Mouse (Mus musculus) liver, embryonic 12.5 days (tissue): Measurements from ENCODE around the gene Tmem86a. TPM values are rescaled to one million over a fixed set of nuclear protein-coding genes. Genes with fewer than 3 reads are reported as not detected.

ENCODE experiments used
- ATAC-seq: fragments of 200-750 bp; cut with Nextera tagmentation; 2 replicates; pipeline ENCODE4 v1.8.0; 2017; ENCODE audit warnings: moderate number of reproducible peaks, mild to moderate bottlenecking, moderate library complexity
- H3K27ac ChIP-seq: fragments of 300-500 bp; sonication (generic); 2 replicates; pipeline ENCODE4 v1.5.1; 2016; ENCODE audit warnings: mild to moderate bottlenecking
- H3K27me3 ChIP-seq: fragments of 300-500 bp; sonication (generic); replicated peaks from 2 replicates; pipeline ENCODE4 v1.6.1; 2016; ENCODE audit warnings: mild to moderate bottlenecking, moderate library complexity
- H3K36me3 ChIP-seq: fragments of 300-500 bp; sonication (generic); 2 replicates; pipeline ENCODE4 v1.6.1; 2016; ENCODE audit warnings: mild to moderate bottlenecking, moderate library complexity
- H3K4me1 ChIP-seq: fragments of 300-500 bp; sonication (generic); 2 replicates; pipeline ENCODE4 v1.6.1; 2016
- H3K4me2 ChIP-seq: fragments of 300-500 bp; sonication (generic); 2 replicates; pipeline ENCODE4 v1.6.1; 2016; ENCODE audit warnings: mild to moderate bottlenecking, moderate library complexity
- H3K4me3 ChIP-seq: fragments of 300-500 bp; sonication (generic); 2 replicates; pipeline ENCODE4 v1.5.1; 2016; ENCODE audit warnings: mild to moderate bottlenecking, moderate library complexity
- H3K9ac ChIP-seq: fragments of 300-500 bp; sonication (generic); 2 replicates; pipeline ENCODE4 v1.6.1; 2016; ENCODE audit warnings: mild to moderate bottlenecking, moderate library complexity
- H3K9me3 ChIP-seq: fragments of 300-500 bp; sonication (generic); replicated peaks from 2 replicates; pipeline ENCODE4 v1.6.1; 2016; ENCODE audit warnings: mild to moderate bottlenecking, moderate library complexity
- WGBS: fragments of 180-500 bp; shearing (Covaris S2); methylation state at CpG from one replicate; pipeline ENCODE4 v1.1.7; 2016; ENCODE audit not compliant: insufficient replicate concordance; 5-methylcytosine and 5-hydroxymethylcytosine counted together
- polyA plus RNA-seq: library from polyadenylated mRNA; unstranded; fragments of >200 nt; fragmentation: Nextera tagmentation; extraction: Ambion mirVana; gene quantifications from 2 replicates; pipeline ENCODE4 v1.2.1, GENCODE M21; 2016

Gene Tmem86a
- 20.2 and 20.3 TPM in 2 replicates for polyA plus RNA-seq

DNA sequence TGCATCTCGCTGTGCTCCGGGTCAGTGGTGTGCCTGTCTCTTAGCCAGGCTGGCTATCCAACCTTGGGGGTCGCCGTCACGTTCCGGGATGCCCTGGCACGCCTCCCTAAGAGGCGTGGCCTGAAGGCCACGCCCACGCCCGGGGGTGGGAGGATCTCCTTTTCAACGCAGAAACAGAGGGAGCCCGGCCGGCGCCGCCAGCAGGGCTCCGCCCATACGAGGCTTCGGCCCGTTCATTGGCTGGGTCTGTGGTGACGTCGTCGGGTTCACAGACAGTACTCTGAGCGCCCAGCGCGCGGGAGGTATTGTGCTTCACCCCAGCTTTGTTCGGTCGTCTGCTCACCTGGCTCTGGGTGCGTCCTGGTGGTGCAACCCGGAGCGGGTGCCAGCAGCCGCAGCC is at the start of gene Tmem86a:
Gene Tmem86a (plus strand): TSS at position 236 of the 400 bp plus-strand sequence.
- Histone ChIP-seq H3K4me1 (peaks cover 34% of the 10 kb centered on the region), H3K27ac (peak within 1 kb of the TSS; percentile 84), H3K9ac (peak within 1 kb of the TSS; percentile 72), H3K27me3 (peaks cover 44% of the 10 kb centered on the region), H3K9me3 (no peaks in the 10 kb centered on the region), H3K4me2 (peak within 1 kb of the TSS; percentile 99), H3K4me3 (peak within 1 kb of the TSS; percentile 72), H3K36me3 (peaks cover 17% of the 10 kb centered on the region)
- ATAC-seq: peak; percentile 95
- WGBS: 0% methylated on average over 33 of the region's 33 CpGs

DNA sequence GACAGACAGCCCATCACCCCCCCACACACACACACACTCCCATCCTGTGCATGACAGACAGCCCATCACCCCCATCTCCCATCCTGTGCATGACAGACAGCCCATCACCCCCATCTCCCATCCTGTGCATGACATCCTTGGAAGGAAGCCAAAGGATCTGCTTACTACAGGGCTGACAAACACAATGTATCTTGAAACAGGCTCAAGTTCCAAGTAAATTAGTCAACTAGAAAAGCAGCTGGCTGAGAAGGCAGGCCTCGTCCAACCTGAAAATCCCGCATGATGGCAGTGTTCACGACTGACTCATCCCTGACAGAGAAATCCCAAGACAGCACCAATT is 49.8 kb upstream of the Tmem86a start:
- peaks cover 42% of the 10 kb centered on the region for H3K36me3 ChIP-seq
- H3K4me2 ChIP-seq: no peak overlapping the region
- WGBS: 76% methylated on average over 3 of the region's 3 CpGs
- H3K4me3 ChIP-seq: no peak overlapping the region
- H3K27me3 ChIP-seq: no peaks in the 10 kb centered on the region
- H3K27ac ChIP-seq: no peak overlapping the region
- no peak for ATAC-seq
- 0 out of 2 replicates have a peak overlapping the region, but pooled peaks have one; percentile 8 for H3K9ac ChIP-seq
- H3K9me3 ChIP-seq: no peaks in the 10 kb centered on the region
- H3K4me1 ChIP-seq: peaks cover 99% of the 10 kb centered on the region

DNA sequence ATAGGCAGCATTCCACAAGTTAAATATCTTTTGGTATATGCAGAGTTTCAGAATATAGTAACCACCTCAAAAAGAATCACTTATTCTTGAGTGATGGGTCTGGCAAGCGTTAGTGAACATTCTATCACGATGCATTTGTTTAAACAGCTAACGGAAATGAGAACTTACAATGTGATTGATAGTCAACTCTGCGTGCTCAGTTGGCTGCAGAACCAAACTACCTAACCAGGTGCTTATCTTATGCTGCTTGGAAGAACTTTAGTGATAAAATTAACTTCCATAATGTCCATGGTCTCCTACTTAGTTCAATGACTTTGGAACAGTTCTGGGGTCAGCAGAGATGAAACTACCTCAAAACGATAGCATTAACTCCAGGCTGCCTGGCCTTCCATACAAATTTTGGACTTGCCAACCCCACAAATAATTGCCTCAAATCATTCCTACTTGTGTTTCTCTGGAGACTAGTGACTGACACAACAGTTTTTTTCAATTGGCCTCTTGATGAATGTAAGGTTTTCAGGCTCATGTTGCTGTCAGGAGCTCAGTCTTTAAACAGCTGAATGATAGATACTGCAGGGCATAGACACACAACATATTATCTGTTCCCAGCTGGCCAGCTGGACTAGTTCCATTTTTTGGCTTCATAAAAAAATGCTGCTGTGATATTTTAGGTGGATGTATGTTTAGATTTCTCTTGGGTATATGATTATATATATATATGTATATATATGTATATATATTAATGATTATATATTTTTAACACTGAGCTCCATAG is 49.1 kb upstream of the Tmem86a start:
- H3K27me3 ChIP-seq: no peaks in the 10 kb centered on the region
- peaks cover 35% of the 10 kb centered on the region for H3K36me3 ChIP-seq
- peak overlapping the region; percentile 20; the same call in 1 of the 2 replicates for H3K27ac ChIP-seq
- no peak for ATAC-seq
- peaks cover 95% of the 10 kb centered on the region for H3K4me1 ChIP-seq
- 29% methylated on average over 5 of the region's 5 CpGs for WGBS
- no peak overlapping the region; the same call in 1 of the 2 replicates for H3K4me2 ChIP-seq
- H3K9me3 ChIP-seq: no peaks in the 10 kb centered on the region
- no peak overlapping the region for H3K9ac ChIP-seq
- H3K4me3 ChIP-seq: no peak overlapping the region

DNA sequence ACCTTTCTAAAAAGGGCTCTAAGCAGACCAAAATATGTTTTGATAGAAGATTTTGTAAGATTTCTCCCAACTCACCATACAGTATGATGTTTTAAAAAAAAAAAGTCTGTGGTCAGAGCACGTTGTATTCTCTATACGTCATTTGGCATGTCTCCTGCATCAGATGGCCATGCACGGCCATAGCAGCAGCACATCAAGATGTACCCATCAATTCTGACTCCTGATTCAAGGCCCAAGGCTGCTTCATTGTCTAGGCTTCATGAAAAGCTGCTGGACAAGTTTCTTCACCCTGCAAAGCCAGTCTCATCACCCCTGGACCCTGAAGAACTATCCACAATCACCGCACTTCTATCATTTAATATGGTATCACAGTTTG is 48.5 kb upstream of the Tmem86a start:
- H3K36me3 ChIP-seq: peaks cover 29% of the 10 kb centered on the region
- no peak overlapping the region for H3K4me2 ChIP-seq
- no peak overlapping the region for H3K9ac ChIP-seq
- no peak for ATAC-seq
- H3K9me3 ChIP-seq: no peaks in the 10 kb centered on the region
- WGBS: 79% methylated on average over 4 of the region's 4 CpGs
- H3K27ac ChIP-seq: no peak overlapping the region
- peaks cover 95% of the 10 kb centered on the region for H3K4me1 ChIP-seq
- H3K4me3 ChIP-seq: no peak overlapping the region
- no peaks in the 10 kb centered on the region for H3K27me3 ChIP-seq

DNA sequence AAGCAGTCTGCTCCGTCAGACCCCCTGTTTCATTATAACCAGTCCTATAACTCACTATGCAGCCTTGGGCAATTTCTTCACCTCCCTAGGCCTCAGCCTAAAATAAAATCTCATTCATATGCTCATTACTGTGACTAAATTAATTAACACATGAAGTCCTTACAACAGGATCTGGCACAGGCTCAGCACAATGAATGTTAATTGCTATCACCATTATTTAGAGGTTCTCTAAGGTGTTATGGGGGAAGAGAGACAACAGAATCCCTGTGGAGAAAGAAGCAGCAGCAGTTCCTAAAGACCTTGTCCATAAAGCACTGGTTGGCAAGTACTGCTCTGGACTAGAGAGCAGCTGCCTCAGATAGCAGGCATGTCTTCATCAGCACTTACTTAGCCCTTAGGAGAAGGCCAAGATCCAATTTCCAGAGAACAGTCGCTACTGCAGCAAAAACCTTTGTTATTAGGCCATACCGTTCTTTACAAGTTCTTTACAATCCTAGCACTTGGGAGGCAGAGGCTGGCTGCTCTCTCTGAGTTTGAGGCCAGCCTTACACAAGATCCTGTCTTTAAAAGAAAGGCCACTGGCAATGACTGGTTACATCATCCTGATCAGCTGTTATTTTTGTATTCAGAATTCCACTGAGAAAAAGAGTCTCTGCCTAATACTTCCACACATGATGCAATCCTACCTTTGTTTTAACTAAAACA is 46.8 kb upstream of the Tmem86a start:
- no peak overlapping the region for H3K27ac ChIP-seq
- 63% methylated on average over 3 of the region's 3 CpGs for WGBS
- no peak overlapping the region for H3K4me3 ChIP-seq
- H3K4me1 ChIP-seq: peaks cover 83% of the 10 kb centered on the region
- H3K9ac ChIP-seq: 0 out of 2 replicates have a peak overlapping the region, but pooled peaks have one; percentile 22
- H3K27me3 ChIP-seq: no peaks in the 10 kb centered on the region
- no peak overlapping the region for H3K4me2 ChIP-seq
- H3K9me3 ChIP-seq: no peaks in the 10 kb centered on the region
- peaks cover 12% of the 10 kb centered on the region for H3K36me3 ChIP-seq
- ATAC-seq: no peak

DNA sequence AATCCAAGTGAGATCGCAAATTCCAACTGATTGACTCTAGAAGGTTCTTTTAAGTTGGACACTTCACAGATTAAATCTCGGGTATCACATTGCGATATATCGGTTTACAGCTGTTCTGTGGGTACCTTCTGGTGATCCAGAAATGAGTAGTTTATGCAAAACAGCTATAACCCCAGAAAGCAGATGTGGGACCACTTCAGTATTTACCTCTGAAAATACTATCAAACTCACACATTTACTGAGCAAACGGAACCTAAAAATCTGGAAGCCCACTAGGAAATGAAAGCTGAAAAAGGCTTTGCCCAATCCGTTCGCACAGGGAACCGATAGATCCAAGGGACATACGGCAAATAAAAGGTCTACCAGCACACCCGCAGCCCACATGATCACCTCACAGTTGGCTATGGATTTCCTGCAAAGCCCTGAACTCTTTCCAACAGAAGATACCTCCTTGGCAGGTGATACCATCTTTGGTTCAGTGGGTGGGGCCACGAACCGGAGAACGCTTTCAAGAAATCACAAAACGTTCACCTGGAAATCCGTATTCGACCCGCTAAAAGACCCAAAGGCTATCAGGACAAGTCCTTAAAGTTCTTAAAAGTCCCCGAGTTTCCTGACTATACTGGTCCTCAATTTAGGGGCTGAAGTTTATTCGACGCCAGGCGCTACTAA is 43.2 kb upstream of the Tmem86a start:
- H3K4me3 ChIP-seq: peak overlapping the region; percentile 79

DNA sequence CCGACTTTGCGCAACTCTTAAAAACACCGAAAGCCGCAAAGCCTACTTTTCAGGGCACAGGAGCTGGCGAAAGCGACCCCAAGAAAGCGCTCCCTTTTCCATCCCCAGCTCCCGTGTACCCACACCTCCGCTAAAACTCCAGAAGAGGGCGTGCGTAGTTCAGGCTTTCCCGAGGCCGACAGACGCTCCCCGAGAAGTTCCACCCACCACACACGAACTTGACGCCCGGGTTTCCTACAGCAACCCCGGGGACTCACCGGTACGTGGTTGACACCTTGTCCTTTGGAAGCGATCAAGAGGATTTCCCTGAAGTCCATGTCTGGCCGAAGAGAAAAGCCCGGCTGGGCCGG is 42.6 kb upstream of the Tmem86a start:
- H3K4me3 ChIP-seq: peak overlapping the region; percentile 79
- peak overlapping the region; percentile 82 for H3K9ac ChIP-seq
- WGBS: under 1% methylated on average over 25 of the region's 25 CpGs
- H3K27me3 ChIP-seq: no peaks in the 10 kb centered on the region
- no peaks in the 10 kb centered on the region for H3K9me3 ChIP-seq
- ATAC-seq: peak; percentile 71
- H3K36me3 ChIP-seq: no peaks in the 10 kb centered on the region
- H3K4me1 ChIP-seq: peaks cover 63% of the 10 kb centered on the region
- peak overlapping the region; percentile 86 for H3K4me2 ChIP-seq
- H3K27ac ChIP-seq: peak overlapping the region; percentile 94

More for the DNA sequence above, 43.2 kb upstream of the Tmem86a start:
- WGBS: 16% methylated on average over 21 of the region's 21 CpGs
- Histone ChIP-seq H3K27me3 (no peaks in the 10 kb centered on the region), H3K9ac (peak overlapping the region; percentile 82), H3K36me3 (no peaks in the 10 kb centered on the region), H3K4me2 (peak overlapping the region; percentile 86), H3K9me3 (no peaks in the 10 kb centered on the region), H3K27ac (peak overlapping the region; percentile 94), H3K4me1 (peaks cover 64% of the 10 kb centered on the region)
- ATAC-seq: no peak

DNA sequence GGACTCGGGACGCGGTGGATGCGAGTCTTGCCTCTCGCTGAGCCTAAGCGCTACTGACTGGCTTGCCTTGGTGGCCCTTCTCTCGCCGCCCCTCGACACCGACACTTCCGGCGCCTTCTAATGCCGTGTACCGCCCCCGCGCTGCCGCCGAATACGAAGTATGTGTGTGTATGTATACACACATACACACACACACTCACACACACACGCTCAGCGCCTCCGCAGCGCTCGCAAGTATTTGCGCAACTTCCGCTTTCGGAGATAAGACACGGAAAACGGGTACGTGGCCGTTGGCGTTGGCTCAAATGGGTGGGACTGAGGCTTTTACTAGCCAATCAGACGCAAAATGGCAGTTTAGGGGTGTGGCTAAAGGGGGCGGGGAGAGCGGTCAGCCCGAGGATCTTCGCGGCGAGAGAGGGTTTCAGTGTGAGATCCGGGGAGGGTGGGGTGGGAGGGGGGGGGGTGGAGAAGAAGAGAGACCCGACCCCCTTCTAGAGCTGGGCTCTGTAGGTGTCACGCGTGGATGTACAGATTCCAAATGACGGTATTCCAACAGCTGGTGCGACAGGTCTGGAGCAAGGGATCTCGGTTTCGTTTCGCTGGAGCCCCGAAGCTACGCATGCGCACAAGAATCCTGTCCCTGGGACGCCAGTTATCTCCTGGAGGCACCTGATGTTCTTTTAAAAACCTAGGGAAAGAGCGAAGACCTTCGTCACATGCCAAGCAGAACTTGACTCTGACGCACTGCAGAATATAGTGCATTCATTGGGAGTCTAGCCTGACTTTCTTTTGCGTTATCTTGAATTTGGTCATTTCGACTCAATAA is 42.0 kb upstream of the Tmem86a start, which contains the start of gene Spty2d1:
Gene Spty2d1 (minus strand): TSS at position 244 of the 826 bp plus-strand sequence.
- peak; percentile 92 for ATAC-seq
- Histone ChIP-seq H3K9me3 (no peaks in the 10 kb centered on the region), H3K36me3 (no peaks in the 10 kb centered on the region), H3K27me3 (no peaks in the 10 kb centered on the region), H3K4me2 (peak within 1 kb of the TSS; percentile 86), H3K4me3 (peak within 1 kb of the TSS; percentile 79), H3K9ac (peak within 1 kb of the TSS; percentile 82), H3K4me1 (peaks cover 63% of the 10 kb centered on the region), H3K27ac (peak within 1 kb of the TSS; percentile 94)
- under 1% methylated on average over 57 of the region's 57 CpGs for WGBS

DNA sequence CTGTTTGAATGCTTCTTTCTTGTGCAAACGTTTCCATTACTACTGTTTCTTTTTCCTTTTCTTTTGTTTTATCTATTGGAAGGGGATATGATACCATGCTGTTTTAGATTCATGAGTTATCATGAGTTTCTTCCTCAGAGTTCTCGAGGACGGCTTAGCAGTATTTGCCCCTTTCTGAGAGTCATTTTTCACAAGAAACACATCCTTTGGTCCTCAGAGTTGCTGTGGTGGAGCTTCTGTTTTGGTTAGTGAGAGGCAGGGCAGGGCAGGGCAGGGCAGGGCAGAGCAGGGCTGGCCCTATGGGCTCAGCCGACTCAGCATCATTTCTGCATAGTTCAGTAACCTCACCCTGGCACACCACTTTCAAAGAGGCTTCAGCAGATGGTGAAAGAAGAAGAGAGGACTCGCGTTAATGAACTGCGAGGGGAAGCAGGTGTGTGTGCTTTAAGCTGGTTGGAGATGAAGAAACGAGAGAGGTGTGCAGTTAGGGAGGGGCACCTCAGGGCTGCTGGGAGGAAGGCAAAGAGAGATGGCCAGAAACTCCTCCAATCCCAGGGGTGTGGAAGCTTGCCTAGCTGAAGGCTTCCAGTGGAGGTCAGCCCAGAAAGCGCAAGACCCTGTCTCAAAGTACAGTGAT is 37.2 kb upstream of the Tmem86a start:
- ATAC-seq: no peak
- Histone ChIP-seq H3K4me2 (peak overlapping the region; percentile 39), H3K27ac (peak overlapping the region; percentile 58), H3K27me3 (no peaks in the 10 kb centered on the region), H3K9me3 (no peaks in the 10 kb centered on the region), H3K36me3 (no peaks in the 10 kb centered on the region), H3K9ac (no peak overlapping the region), H3K4me3 (no peak overlapping the region), H3K4me1 (peaks cover 62% of the 10 kb centered on the region)
- 28% methylated on average over 9 of the region's 9 CpGs for WGBS

DNA sequence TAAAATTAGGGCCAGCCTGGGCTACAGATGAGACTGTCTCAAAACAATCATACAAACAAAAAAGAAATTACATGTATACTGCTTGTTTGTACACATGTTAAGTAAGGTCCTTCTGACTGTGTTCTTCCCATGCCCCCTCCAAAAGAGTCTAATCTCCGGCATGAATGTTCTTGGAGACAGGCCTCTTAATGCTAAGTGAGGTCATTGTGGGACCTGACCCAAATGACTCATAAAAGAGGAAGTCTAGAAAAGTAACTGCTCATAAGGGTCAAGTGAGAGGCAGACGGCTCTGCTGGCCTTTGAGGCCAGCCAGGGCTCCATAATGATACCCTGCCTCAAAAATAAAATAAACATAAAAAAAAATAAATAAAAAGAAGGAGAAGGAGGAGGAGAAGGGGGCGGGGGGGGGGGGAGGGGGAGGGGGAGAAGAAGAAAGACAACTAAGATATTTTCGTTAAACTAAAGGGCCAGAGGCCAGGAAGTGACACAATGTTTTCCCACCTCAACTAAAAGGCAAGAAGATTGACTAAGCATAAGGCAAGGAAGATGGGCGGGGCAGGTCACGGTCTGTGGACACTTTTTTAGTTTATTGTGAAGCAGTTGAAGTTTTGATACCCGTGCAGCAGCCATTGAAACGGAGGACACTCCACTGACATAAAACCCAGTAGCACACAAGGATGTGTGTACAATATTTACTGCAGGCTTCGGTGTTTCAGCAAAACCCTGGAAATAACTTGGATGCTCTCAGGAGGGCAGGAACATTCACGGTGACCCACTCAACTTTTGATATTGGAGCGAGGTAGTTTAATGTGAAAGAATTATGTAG is 35.6 kb upstream of the Tmem86a start:
- Histone ChIP-seq H3K27ac (peak overlapping the region; percentile 93), H3K4me2 (peak overlapping the region; percentile 57), H3K9ac (peak overlapping the region; percentile 45; the same call in 1 of the 2 replicates), H3K4me1 (peaks cover 51% of the 10 kb centered on the region), H3K9me3 (no peaks in the 10 kb centered on the region), H3K4me3 (peak overlapping the region; percentile 21; the same call in 1 of the 2 replicates), H3K27me3 (no peaks in the 10 kb centered on the region), H3K36me3 (no peaks in the 10 kb centered on the region)
- WGBS: 41% methylated on average over 10 of the region's 11 CpGs
- ATAC-seq: no peak
